Mouse (Mus musculus) neural tube, embryonic 14.5 days (tissue): ENCODE data around the gene Ube2q2. TPM values are rescaled to one million over a fixed set of nuclear protein-coding genes. Genes with fewer than 3 reads are reported as not detected.
"Not testable (repeated sequence)": the region's sequence is repeated elsewhere in the genome, so short reads cannot be mapped to it uniquely, and the experiment has no call there.

Experiments used
- ATAC-seq: fragments of 200-750 bp; cut with Nextera tagmentation; 2 replicates; pipeline ENCODE4 v1.8.0; 2017; ENCODE audit warnings: low read depth, mild to moderate bottlenecking, moderate TSS enrichment, moderate library complexity
- H3K27ac ChIP-seq: fragments of 300-500 bp; sonication (generic); 2 replicates; pipeline ENCODE4 v1.5.1; 2014; ENCODE audit warnings: low read depth, mild to moderate bottlenecking, control low read depth, low read length, moderate library complexity, mixed read lengths
- H3K27me3 ChIP-seq: fragments of 300-500 bp; sonication (generic); 2 replicates; pipeline ENCODE4 v1.6.1; 2014; ENCODE audit warnings: low read length; ENCODE audit not compliant: control insufficient read depth, insufficient read depth
- H3K36me3 ChIP-seq: fragments of 300-500 bp; sonication (generic); 2 replicates; pipeline ENCODE4 v1.6.1; 2014; ENCODE audit warnings: low read length, mixed read lengths; ENCODE audit not compliant: control insufficient read depth, insufficient read depth
- H3K4me1 ChIP-seq: fragments of 300-500 bp; sonication (generic); 2 replicates; pipeline ENCODE4 v1.6.1; 2014; ENCODE audit warnings: low read length; ENCODE audit not compliant: control insufficient read depth, insufficient read depth
- H3K4me2 ChIP-seq: fragments of 300-500 bp; sonication (generic); 2 replicates; pipeline ENCODE4 v1.6.1; 2014; ENCODE audit warnings: mild to moderate bottlenecking, low read depth, low read length, control low read depth
- H3K4me3 ChIP-seq: fragments of 300-500 bp; sonication (generic); 2 replicates; pipeline ENCODE4 v1.5.1; 2014; ENCODE audit warnings: low read depth, low read length, control low read depth, mixed read lengths
- H3K9ac ChIP-seq: fragments of 300-500 bp; sonication (generic); replicated peaks from 2 replicates; pipeline ENCODE4 v1.6.1; 2014; ENCODE audit warnings: low read depth, mild to moderate bottlenecking, control low read depth, low read length, mixed read lengths
- H3K9me3 ChIP-seq: fragments of 300-500 bp; sonication (generic); 2 replicates; pipeline ENCODE4 v1.6.1; 2016; ENCODE audit warnings: low read length; ENCODE audit not compliant: control insufficient read depth
- WGBS: fragments of 180-500 bp; shearing (Covaris S2); extraction: QIAGEN DNeasy Blood & Tissue Kit; methylation state at CpG from one replicate; pipeline ENCODE4 v1.1.7; 2014; 5-methylcytosine and 5-hydroxymethylcytosine counted together
- polyA plus RNA-seq: library from polyadenylated mRNA; unstranded; fragments of >200 nt; fragmentation: Nextera tagmentation; extraction: Ambion mirVana; gene quantifications from 2 replicates; pipeline ENCODE4 v1.2.1, GENCODE M21; 2014

Gene Ube2q2
- 57.1 and 57.7 TPM in 2 replicates for polyA plus RNA-seq

DNA sequence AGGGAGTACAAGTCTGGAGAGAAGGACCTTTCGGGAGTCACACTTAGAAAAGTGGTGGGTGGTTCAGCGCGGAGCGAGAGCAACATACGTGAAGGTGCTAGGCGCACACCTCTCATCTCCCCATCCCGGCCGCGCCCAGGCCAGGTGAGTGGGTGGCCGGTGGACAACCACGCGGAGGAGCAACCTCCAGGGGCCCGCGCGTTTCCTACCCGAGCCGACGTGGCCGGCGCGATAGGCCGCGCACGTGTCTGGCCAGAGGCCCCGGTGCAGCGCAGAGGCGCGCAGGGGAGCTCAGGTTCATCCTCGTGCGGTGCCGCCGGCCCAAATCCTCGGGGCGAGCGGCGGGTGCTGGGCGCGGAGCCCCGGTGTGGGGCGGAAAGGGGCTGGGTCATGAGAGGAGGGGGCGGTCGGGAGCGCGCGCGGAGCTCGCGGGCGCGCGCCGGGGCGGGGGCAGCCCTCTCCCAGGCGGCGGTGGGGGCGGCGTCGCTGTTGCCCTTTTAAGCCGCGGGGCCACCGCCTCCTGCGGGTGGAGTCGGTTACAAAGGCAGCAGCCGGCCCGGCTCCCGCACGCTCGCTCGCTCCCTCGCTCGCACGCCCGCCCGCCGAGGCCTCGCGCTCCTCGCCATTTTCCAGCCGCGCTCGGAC, at the start of gene Ube2q2:
TSS of gene Ube2q2 (plus strand) at position 1 of the 645 bp plus-strand sequence.
- H3K9ac ChIP-seq = peak within 1 kb of the TSS; percentile 87
- peak; percentile 87 for ATAC-seq
- H3K27ac ChIP-seq = peak within 1 kb of the TSS; percentile 81
- H3K4me1 ChIP-seq = peaks cover 16% of the 10 kb centered on the region
- H3K27me3 ChIP-seq = no peaks in the 10 kb centered on the region
- no peaks in the 10 kb centered on the region for H3K36me3 ChIP-seq
- H3K4me3 ChIP-seq = peak within 1 kb of the TSS; percentile 78
- H3K9me3 ChIP-seq = no peaks in the 10 kb centered on the region
- under 1% methylated on average over 68 of the region's 81 CpGs for WGBS
- H3K4me2 ChIP-seq = peak within 1 kb of the TSS; percentile 62

DNA sequence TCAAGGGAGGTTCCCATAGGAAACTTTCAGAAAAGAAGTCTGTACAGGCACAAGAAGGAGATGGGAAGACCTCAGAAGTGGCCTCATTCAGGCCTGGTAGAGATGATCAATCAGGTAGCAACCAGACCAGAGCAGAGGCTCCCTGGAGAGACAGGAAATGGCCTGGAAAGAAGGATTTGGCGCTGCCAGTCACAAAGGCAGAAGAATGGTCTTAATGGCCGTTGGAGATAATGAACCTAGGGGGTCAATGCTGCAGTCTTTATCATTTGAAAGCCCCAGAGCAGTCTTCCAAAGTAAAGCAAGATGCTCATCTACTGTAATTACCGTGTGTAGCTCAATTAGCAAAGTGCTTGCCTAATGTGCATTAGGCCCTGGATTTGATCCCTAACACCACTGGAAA, 47.5 kb upstream of the Ube2q2 start:
- H3K4me1 ChIP-seq = no peaks in the 10 kb centered on the region
- no peaks in the 10 kb centered on the region for H3K9me3 ChIP-seq
- H3K27ac ChIP-seq = no peak overlapping the region
- no peaks in the 10 kb centered on the region for H3K36me3 ChIP-seq
- H3K4me2 ChIP-seq = no peak overlapping the region
- no peak overlapping the region for H3K9ac ChIP-seq
- H3K4me3 ChIP-seq = no peak overlapping the region
- H3K27me3 ChIP-seq = no peaks in the 10 kb centered on the region
- no peak for ATAC-seq
- 12% methylated on average over 3 of the region's 3 CpGs for WGBS

DNA sequence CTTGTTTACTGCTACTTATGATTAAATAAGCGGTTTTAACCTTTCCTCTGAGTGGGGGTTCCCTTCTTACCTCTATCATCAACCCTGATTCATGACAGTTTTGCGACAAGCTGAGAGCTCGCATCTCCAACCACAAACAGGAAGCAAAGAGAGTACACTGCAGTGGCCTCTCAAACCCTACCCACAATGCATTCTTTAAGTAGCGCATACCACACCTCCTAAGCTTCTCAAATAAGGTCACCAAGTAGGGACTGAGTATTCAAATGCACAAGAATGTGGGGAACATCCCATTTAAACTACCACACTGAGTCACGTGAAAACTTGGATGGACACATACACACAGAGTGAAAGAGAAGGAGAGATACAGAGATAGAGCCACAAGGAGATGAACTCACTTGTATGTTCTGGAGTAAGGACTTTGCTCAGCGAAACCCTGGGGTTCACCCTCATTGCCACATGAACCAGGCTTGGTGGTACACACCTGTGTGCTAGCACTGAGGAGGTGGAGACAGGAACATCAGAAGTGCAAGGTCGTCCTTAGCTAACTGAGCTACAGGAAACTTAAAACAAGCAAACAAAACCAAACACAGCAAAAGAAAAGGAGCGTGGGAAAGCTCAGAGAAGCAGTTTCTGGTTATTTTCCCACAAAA, 46.3 kb upstream of the Ube2q2 start:
- no peak overlapping the region for H3K27ac ChIP-seq
- ATAC-seq = no peak
- WGBS = 92% methylated on average over 8 of the region's 8 CpGs

DNA sequence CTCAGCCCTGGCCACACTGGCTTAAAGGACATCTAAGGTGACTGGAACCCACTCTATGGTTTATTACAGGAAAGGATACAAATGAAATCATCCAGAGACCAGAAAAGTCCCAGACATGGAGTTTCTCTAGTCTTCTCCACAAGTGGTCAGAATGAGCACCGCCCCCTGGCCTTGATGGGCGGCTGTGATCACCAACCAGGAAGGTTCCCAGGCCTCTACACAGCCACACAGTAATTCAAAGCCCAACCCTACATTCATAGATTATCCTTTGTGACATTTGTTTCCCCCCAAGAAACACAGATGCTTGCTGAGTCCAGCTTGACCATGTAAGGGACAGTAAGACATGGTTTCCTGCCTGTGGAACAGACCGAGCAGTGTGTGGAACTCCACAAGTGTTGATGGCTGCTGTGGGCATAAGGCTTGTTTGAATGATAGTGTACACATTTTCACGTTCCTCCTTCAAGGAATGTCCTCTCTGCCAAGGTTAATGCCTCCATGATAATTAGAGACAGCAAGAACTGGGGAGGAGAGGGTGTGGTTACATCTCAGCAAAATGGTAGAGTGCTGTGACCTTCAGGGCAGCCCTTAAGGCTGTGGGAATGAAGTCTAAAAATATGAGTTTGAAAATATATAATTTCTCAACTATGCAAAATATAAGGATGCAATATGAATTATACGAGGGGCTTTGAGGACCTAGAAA, 45.6 kb upstream of the Ube2q2 start:
- Histone ChIP-seq H3K36me3 (no peaks in the 10 kb centered on the region), H3K27me3 (no peaks in the 10 kb centered on the region), H3K9ac (no peak overlapping the region), H3K4me3 (no peak overlapping the region), H3K4me2 (no peak overlapping the region), H3K4me1 (no peaks in the 10 kb centered on the region), H3K9me3 (no peaks in the 10 kb centered on the region), H3K27ac (no peak overlapping the region)
- 91% methylated on average over 5 of the region's 5 CpGs for WGBS
- no peak for ATAC-seq

More for the DNA sequence above, 46.3 kb upstream of the Ube2q2 start:
- Histone ChIP-seq H3K27me3 (no peaks in the 10 kb centered on the region), H3K4me2 (no peak overlapping the region), H3K9ac (no peak overlapping the region), H3K4me3 (no peak overlapping the region), H3K36me3 (no peaks in the 10 kb centered on the region), H3K9me3 (no peaks in the 10 kb centered on the region), H3K4me1 (no peaks in the 10 kb centered on the region)

DNA sequence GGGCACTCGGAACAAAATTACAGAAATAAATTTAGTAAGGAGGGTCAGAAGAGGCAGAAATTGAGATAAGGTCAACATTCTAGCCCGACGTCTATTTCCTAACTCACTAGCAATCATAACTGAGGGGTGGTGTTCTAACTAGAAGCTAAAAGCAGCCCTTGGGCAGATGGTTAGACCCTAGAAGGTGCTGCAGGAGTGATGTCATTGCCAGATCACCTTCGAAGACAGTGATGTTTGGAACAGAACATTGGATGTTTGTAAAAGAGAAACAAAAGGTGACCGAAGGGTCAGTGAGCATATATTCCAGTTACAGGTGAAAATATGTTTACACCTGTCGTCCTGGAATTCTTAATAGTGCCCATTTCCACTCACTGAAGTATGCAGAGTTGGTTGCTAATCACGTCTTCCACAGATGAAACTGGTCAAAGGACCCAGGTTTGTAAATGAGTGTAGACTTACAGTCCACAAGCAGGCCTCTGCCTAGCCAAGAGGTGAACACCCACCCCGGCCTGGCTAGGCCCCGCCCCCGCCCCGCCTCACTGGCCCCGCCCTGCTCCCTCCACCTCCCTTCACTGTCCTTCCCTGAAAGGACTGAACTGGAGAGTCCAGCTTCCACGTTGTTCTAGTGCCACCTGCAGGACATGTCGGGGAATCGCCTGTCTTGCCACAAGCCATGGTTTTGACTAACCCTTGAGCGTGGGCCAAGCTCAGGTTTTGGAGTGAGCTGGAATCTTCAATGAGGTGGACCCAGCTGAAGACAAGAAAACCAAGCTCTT, 38.4 kb upstream of the Ube2q2 start:
- Histone ChIP-seq H3K9me3 (no peaks in the 10 kb centered on the region), H3K27me3 (no peaks in the 10 kb centered on the region), H3K4me2 (no peak overlapping the region), H3K36me3 (no peaks in the 10 kb centered on the region), H3K27ac (no peak overlapping the region), H3K4me1 (no peaks in the 10 kb centered on the region), H3K4me3 (no peak overlapping the region), H3K9ac (no peak overlapping the region)
- 35% methylated on average over 16 of the region's 16 CpGs for WGBS
- peak; percentile 93 for ATAC-seq

DNA sequence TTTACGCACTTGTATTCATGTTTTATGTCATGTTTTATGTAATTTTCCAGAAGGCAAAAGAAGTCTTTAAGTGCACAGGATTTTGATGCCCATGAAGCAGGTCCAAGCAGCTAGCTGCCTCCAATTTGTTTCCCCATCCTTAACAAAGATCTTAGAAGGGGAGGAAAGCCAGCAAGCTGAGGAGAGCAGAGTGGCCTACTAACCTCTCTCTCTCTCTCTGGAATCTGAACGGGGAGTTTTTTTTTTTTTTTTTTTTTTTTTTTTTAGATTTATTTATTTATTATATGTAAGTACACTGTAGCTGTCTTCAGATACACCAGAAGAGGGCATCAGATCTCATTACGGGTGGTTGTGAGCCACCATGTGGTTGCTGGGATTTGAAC, 37.8 kb upstream of the Ube2q2 start:
- not testable (repeated sequence) for H3K36me3 ChIP-seq, H3K4me1 ChIP-seq, H3K27ac ChIP-seq, H3K4me3 ChIP-seq, H3K9ac ChIP-seq, ATAC-seq, H3K27me3 ChIP-seq, H3K9me3 ChIP-seq, H3K4me2 ChIP-seq
- WGBS = 21% methylated on average over 2 of the region's 3 CpGs

DNA sequence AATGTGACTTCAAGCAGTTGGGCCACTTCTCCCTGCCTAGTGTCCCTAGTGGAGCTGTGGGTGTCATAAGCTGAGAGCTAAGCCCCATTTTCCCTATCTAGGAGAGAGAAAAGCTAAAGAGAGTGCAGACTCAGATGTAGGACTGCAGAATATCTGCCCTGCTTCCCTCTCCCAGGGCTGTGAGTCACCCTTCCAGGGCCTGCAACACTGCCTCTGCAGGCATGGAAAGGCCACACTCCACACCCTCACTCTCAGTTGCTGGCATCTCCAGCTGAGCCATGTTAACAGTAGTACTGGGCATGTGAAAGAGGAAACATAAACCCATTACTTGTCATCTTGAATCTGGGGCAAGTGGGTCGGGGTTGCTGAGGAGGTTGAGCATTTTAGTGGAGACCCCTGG, 33.9 kb upstream of the Ube2q2 start:
- H3K9ac ChIP-seq = no peak overlapping the region
- no peaks in the 10 kb centered on the region for H3K9me3 ChIP-seq
- no peak overlapping the region for H3K27ac ChIP-seq
- H3K4me2 ChIP-seq = no peak overlapping the region
- ATAC-seq = no peak
- WGBS = 83% methylated on average over 1 of the region's 1 CpGs
- no peaks in the 10 kb centered on the region for H3K36me3 ChIP-seq
- no peaks in the 10 kb centered on the region for H3K27me3 ChIP-seq
- H3K4me1 ChIP-seq = no peaks in the 10 kb centered on the region
- H3K4me3 ChIP-seq = no peak overlapping the region

DNA sequence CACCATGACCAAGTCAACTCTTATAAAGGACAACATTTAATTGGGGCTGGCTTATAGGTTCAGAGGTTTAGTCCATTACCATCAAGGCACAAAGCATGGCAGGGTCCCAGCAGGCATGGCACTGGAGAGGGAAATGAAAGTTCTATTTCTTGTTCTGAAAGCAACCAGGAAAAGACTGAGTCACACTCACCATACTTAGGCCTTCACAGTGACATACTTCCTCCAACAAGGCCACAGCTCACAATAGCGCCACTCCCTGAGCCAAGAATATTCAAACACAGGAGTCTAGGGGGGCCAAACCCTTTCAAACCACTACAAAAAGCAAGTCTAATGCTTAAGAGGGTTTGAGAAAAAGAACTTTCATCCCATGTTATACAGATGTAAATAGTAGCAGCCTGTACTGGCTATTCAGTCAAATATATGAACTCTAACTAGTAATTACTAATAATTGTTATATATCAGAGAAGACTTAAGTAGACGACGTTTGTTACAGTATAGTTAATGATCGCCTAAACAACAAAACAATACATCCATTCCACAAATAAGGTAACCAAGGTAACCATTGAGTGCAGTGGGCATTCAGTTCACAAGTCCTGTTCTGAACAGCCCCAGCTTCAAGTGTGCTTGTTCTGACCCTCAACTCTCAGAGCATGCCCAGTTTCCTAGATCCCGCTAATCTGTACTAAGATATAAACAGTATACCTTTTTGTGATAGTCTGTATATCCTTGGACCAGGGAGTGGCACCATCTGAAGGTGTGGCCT, 31.2 kb upstream of the Ube2q2 start:
- Histone ChIP-seq H3K27me3 (no peaks in the 10 kb centered on the region), H3K4me1 (no peaks in the 10 kb centered on the region), H3K9ac (no peak overlapping the region), H3K9me3 (no peaks in the 10 kb centered on the region), H3K27ac (no peak overlapping the region), H3K36me3 (no peaks in the 10 kb centered on the region), H3K4me3 (no peak overlapping the region), H3K4me2 (no peak overlapping the region)
- ATAC-seq = no peak
- 80% methylated on average over 5 of the region's 5 CpGs for WGBS
